Mouse (Mus musculus) intestine, embryonic 16.5 days (tissue): ENCODE data around the gene Gm8906. TPM values are rescaled to one million over a fixed set of nuclear protein-coding genes. Genes with fewer than 3 reads are reported as not detected.
"Not testable (repeated sequence)": the region's sequence is repeated elsewhere in the genome, so short reads cannot be mapped to it uniquely, and the experiment has no call there.

Source experiments
- ATAC-seq: fragments of 200-750 bp; cut with Nextera tagmentation; 2 replicates; pipeline ENCODE4 v1.8.0; 2017; ENCODE audit warnings: moderate TSS enrichment, moderate library complexity
- H3K27ac ChIP-seq: fragments of 300-500 bp; sonication (generic); 2 replicates; pipeline ENCODE4 v1.5.1; 2014; ENCODE audit warnings: mild to moderate bottlenecking, low read length
- H3K27me3 ChIP-seq: fragments of 300-500 bp; sonication (generic); replicated peaks from 2 replicates; pipeline ENCODE4 v1.6.1; 2014; ENCODE audit warnings: low read length, control low read depth, mixed read lengths; ENCODE audit not compliant: control insufficient read depth, insufficient read depth
- H3K36me3 ChIP-seq: fragments of 300-500 bp; sonication (generic); 2 replicates; pipeline ENCODE4 v1.6.1; 2014; ENCODE audit warnings: low read length, control low read depth; ENCODE audit not compliant: control insufficient read depth, insufficient read depth
- H3K4me1 ChIP-seq: fragments of 300-500 bp; sonication (generic); 2 replicates; pipeline ENCODE4 v1.6.1; 2014; ENCODE audit warnings: low read length, control low read depth, mixed read lengths; ENCODE audit not compliant: control insufficient read depth, insufficient read depth
- H3K4me2 ChIP-seq: fragments of 300-500 bp; sonication (generic); 2 replicates; pipeline ENCODE4 v1.6.1; 2014; ENCODE audit warnings: low read depth, low read length, control low read depth
- H3K4me3 ChIP-seq: fragments of 300-500 bp; sonication (generic); 2 replicates; pipeline ENCODE4 v1.5.1; 2014; ENCODE audit warnings: mild to moderate bottlenecking, low read length
- H3K9ac ChIP-seq: fragments of 300-500 bp; sonication (generic); 2 replicates; pipeline ENCODE4 v1.6.1; 2014; ENCODE audit warnings: low read depth, low read length
- H3K9me3 ChIP-seq: fragments of 300-500 bp; sonication (generic); 2 replicates; pipeline ENCODE4 v1.6.1; 2016; ENCODE audit warnings: low read length, control low read depth; ENCODE audit not compliant: control insufficient read depth
- WGBS: fragments of 180-500 bp; shearing (Covaris S2); extraction: QIAGEN DNeasy Blood & Tissue Kit; methylation state at CpG from one replicate; pipeline ENCODE4 v1.1.7; 2014; 5-methylcytosine and 5-hydroxymethylcytosine counted together
- polyA plus RNA-seq: library from polyadenylated mRNA; unstranded; fragments of >200 nt; fragmentation: Nextera tagmentation; extraction: Ambion mirVana; gene quantifications from 2 replicates; pipeline ENCODE4 v1.2.1, GENCODE M21; 2015

Gm8906 gene
- polyA plus RNA-seq = not detected in 2 replicates

DNA sequence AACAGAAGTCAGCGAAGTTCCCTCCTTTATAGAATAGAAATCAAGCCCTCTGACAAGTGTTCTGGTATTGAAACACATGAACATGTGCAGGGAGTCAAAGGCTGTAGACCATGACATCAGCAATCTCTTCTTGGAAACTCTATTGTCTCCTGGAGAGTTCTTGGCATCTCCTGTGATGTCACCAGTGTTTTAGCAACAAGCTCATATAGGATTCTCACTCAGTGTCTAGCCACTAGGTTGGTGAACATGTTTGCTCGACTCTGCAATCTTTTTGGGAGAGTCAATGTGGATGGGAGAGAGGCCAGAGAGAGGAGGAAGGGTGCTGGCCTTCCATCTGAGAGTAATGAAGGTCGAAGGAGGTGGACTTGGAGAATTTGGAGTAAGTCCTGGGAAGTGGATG, at the start of gene Gm8906:
Gm8906 (plus strand) TSS at position 301 of the 400 bp plus-strand sequence.
- 54% methylated on average over 2 of the region's 3 CpGs for WGBS
- H3K4me3 ChIP-seq = not testable (repeated sequence)

More for the DNA sequence above, at the start of gene Gm8906:
- not testable (repeated sequence) for H3K4me2 ChIP-seq, H3K9me3 ChIP-seq, ATAC-seq, H3K4me1 ChIP-seq, H3K9ac ChIP-seq, H3K27me3 ChIP-seq, H3K36me3 ChIP-seq, H3K27ac ChIP-seq

Other genes starting within 250 kb of the Gm8906 start
- not detected in 2 replicates for gene Gm8890, start 246.7 kb upstream of the Gm8906 start, polyA plus RNA-seq
- gene Speer1, start 161.2 kb upstream of the Gm8906 start, polyA plus RNA-seq = not detected in 2 replicates
- not detected in 2 replicates for gene Gm8897, start 86.3 kb upstream of the Gm8906 start, polyA plus RNA-seq
- not detected in 2 replicates for gene Gm6460, start 92.2 kb downstream of the Gm8906 start, polyA plus RNA-seq
- gene Gm8922, start 179.3 kb downstream of the Gm8906 start, polyA plus RNA-seq = not detected in 2 replicates